Mouse (Mus musculus) liver (tissue): Measurements from ENCODE around the gene Itgbl1.

Source experiments
- DNase-seq: peaks from one replicate; pipeline ENCODE4 v3.0.0-alpha.2; 2020; ENCODE audit warnings: mixed read lengths

The Itgbl1 gene

GRCm38 (mm10) chr14:123990591-123991195 is 330.9 kb downstream of the Itgbl1 start:
- DNase-seq, result no peak
